Mouse (Mus musculus): ENCODE results near the gene Tjp1.
A peak's percentile ranks its signal among the peaks of the same experiment; 100 is the strongest.

Gene Tjp1

DNA sequence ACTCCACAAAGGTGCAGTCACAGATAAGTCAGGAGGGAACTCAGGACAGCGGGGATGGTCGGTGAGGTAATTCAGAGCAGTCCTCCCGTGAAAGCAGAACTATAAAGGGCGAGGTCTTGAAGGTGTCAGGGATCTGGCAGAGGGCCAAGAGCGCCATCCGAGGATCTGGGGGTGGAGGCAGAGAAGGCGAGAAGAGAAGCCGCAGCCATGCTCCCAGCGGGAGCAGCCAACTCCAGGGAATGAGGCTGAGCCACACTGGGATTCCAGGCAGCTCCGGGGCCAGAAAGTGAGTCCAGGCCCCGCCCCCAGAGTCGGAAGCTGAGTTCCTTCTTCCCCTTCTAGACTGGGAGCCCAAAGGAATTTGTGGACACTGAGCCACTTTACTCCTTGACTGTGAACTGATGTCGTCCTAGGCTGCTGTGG is 41.3 kb downstream of the Tjp1 start:
- peak; percentile 45 to 49 for DNase-seq

DNA sequence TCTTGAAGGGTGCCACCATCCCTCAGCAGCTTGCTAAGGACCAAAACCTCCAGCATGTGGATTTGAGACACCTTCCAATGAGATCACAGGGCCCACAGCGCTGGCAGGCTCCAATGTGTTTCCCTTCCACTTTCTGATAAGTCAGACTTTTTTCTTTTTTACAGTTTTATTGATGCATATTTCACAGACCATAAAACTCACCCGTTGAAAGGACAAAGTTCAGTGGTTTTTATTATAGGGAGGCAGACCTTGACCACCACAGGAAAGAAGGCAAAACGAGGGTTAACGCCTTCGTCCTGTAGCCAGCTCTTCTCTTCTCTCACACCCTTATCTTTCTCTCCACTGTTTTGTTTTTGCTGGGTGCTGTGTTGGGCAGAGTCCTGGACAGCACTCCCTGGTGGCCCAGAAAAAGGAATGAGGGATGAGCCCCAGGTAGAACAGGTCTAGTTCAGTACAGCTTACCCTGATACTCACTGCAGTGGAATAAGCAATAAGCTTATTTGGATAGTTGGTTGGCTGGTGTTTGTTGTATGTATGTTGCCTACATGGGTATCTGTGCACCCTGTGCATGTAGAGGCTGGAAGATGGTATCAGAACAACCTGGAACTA is 43.3 kb downstream of the Tjp1 start:
- DNase-seq = no peak

GRCm38 (mm10) chr7:65482216-65482615 is 45.4 kb downstream of the Tjp1 start:
- peak; percentile 34 to 36 for DNase-seq

- no peak for DNase-seq
Observed at GRCm38 (mm10) chr7:65472048-65472447, 55.5 kb downstream of the Tjp1 start.

GRCm38 (mm10) chr7:65471406-65471805 is 56.2 kb downstream of the Tjp1 start:
- no peak for DNase-seq

GRCm38 (mm10) chr7:65470214-65470613 is 57.4 kb downstream of the Tjp1 start:
- peak; percentile 78 to 85 for DNase-seq

GRCm38 (mm10) chr7:65469666-65470065 is 57.9 kb downstream of the Tjp1 start:
- peak; percentile 91 to 94 for DNase-seq

GRCm38 (mm10) chr7:65468191-65468590 is 59.4 kb downstream of the Tjp1 start:
- DNase-seq = peak in 1 of 2 experiments; percentile 45

DNA sequence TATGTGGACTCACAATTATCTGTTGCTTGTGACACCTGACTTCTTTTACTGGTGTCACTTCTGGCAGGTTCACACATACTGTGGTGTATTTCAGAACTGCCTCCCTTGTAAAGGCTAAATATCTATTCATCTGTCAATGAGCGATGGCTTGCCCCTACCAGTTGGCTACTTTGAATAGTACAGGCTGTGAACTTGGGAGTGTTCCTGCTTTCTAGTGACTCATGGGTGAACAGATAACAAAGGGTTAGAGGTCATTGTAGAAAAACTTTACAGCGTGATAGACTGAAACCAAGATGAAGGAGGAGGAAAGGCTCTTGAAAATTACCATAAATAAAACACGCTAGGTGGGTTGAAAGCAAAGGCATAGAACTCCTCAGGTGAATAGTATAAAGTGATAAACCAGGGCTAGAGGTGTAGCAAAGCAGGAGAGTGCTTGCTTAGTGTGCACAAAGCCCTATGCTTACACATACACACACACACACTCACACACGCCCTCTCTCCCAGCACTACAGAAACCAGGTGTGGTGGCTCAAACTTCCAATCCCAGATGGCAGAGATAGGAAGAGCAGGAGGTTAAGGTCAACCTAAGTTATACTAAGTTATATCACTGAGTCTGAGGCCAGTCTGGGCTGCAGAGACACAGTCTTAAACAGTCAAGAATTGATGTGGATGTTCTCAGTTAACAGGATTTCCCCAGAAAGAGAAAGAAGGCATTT is 60.1 kb downstream of the Tjp1 start:
- no peak for DNase-seq

GRCm38 (mm10) chr7:65466137-65466536 is 61.4 kb downstream of the Tjp1 start:
- DNase-seq = no peak

GRCm38 (mm10) chr7:65464518-65465037 is 63.0 kb downstream of the Tjp1 start:
- DNase-seq = no peak

DNA sequence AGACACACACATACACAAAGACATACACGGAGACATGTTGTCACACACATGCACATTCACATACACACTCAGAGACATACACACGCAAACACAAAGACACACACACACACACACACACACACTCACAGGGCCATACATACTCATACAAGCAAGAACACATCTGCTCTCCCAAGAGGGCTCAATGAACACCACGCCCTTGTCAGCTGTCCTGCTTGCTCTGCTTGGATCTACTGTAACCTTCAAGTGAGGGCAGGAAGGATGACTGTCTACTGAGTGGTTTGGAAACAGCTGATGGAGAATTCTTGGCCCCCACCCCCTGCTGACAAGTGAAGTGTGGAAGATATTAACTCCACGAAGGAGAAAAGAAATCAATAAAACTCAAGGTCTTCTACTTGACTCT is 64.1 kb downstream of the Tjp1 start:
- DNase-seq = no peak

DNA sequence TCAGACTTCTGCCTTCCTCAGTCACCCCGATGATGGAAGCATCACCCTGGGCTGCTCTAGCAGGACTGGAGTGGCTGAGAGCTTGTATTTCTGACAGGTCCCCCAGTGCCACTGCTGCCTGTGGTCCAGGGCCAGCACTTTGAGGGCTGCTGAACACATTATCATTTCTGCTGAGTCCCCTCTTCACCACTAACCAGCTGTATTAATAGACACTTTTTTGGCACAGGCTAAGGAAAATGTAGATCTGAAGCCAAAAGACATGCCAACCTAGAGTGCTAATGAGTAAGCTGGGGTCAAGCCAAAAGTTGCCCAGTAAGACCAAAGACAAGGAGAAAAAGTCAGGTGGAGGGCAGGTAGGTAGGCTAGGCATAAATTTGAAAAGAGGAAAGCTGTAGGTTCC is 66.2 kb downstream of the Tjp1 start:
- peak in 1 of 2 experiments; percentile 49 for DNase-seq

- DNase-seq = peak; percentile 24 to 42
Observed at GRCm38 (mm10) chr7:65460196-65460595, 67.4 kb downstream of the Tjp1 start.

GRCm38 (mm10) chr7:65456031-65456430 is 71.5 kb downstream of the Tjp1 start:
- DNase-seq = peak; percentile 34 to 80

DNA sequence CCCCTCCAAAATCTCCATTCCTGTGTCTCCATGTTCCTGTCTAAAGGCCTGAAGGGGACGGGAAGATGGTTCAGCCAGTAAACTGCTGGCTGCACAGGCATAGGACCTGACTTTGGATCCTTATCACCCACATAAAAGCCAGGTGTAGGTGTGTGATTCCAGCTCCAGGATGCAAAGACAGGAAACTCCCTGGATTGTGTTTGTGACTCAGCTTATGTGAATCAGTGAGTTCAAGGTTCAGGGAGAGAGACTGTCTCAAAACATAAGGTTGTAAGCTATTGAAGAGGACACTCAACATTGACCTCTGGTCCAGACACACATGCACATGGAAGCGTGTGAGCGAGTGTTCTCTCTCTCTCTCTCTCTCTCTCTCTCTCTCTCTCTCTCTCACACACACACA is 72.4 kb downstream of the Tjp1 start:
- DNase-seq = no peak

GRCm38 (mm10) chr7:65454269-65454668 is 73.3 kb downstream of the Tjp1 start:
- no peak for DNase-seq

DNA sequence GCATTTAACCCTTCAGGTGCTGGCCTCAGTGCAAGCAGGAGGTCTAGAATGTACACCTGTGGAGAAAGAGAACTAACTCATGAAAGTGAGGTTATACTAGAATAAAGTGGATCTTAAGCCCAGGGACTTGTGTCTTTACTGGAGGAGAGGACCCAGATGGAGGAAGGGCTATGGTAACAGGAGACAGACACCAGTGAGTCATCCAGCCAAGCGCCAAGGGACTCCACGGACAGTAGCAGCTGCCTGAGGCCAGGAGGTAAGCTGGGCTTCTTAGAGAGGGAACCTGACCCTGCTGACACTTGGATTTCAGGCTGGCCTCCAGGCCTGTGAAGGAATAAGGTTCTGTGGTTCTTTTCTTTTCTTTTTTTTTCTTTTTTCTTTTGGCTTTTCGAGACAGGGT is 75.3 kb downstream of the Tjp1 start:
- DNase-seq = no peak

- DNase-seq = no peak
Observed at GRCm38 (mm10) chr7:65450158-65450557, 77.4 kb downstream of the Tjp1 start.

DNA sequence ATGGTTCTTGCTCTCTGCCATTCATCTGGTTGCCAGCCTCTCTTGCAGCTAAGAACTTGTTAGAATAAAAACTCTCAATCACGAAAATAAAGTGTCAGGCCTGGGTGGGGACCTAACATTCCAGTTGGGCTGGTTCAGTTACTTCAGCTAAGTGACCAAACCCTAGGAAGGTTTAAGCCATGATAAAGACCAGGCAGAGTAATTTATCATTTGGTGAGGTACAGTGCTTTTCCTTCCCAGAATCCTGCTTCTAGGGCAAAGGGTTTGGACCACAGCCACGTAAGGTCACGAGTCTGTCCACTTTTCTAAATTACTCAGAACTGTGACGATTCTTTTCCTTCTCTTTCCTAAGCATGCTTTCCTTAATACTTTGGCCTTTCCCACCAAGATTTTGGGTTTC is 86.1 kb downstream of the Tjp1 start:
- DNase-seq = peak in 1 of 2 experiments; percentile 35

- no peak for DNase-seq
Observed at GRCm38 (mm10) chr7:65439518-65439917, 88.1 kb downstream of the Tjp1 start.

DNA sequence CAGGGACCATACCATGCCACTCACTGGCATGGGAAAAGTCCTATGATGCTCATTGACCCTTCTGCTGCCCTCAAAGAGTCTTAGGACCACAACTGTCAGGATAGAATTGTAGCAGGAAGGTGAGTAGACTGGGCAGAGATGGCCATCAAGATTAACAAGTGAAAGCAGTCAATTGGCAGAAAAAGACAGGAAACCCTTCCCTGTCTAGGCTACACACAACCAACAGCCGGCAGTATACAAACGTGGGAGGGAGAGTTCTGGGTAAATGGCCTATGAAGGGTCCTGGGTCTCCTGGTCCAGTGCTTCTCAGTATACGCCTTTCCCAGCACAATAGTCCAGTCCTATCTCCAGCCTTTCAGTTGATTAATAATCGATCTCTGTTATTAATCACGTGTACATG is 89.4 kb downstream of the Tjp1 start:
- peak in 1 of 2 experiments; percentile 33 for DNase-seq

DNA sequence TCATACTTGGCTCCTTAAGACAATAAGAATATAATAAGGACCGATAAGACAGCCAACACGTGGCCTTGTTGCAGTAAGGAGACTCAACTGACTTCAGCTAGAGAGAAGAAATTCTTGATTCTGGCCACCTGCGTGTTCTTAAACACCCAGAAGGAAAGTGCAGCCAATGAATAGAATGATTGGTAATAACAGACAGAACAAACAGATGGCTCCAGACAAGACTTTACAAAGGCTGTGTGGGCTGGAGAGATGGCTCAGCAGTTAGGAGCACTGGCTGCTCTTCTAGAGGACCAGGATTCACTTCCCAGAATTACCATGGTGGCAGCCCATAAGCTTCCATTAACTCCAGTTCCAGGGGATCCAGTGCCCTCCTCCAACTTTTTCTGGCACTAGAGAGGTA is 90.7 kb downstream of the Tjp1 start:
- no peak for DNase-seq

GRCm38 (mm10) chr7:65431018-65431695 is 96.4 kb downstream of the Tjp1 start:
- DNase-seq = no peak

Measured in lung, adult 18-20 months (tissue).